Comparison of ENCODE assay signal across 17 mouse cellular contexts in the genomic region with DNA sequence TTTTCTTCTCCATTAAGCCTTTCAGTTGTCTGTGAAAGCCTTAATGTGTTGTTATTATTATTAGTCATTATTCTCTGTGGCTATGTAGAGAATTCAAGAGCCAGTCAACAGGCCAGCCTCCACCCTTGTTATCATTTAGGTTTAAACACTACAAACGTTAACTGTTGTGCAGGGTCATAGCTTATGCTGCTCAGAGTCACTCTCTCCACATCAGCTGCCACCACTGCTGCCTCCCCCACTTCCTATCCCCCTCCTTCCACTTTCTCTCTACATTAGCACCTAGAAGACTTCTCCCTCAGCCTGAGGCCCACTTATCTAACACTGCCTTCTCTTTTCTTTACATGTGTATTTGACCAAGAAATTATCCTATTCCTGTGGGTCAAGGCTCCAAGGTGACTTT.
"Had no signal": no experiment of that assay in that cellular context is flagged by ENCODE, and none has a peak within 500 bp of the region (broad histone marks: within the 10 kb centered on the region; RNA-seq: fewer than 3 reads in every experiment).

No protein-coding gene starts in this region.

- H3K4me1 ChIP-seq: midbrain, embryonic 15.5 days had no signal

- H3K9me3 ChIP-seq: lung, embryonic 15.5 days; midbrain, embryonic 13.5 days; midbrain, embryonic 15.5 days; neural tube, embryonic 13.5 days; neural tube, embryonic 15.5 days had no signal

- H3K27me3 ChIP-seq: lung, embryonic 15.5 days; midbrain, embryonic 13.5 days; midbrain, embryonic 15.5 days; neural tube, embryonic 13.5 days; neural tube, embryonic 15.5 days had no signal

- ATAC-seq: lung, postnatal 0 days; midbrain, embryonic 13.5 days; midbrain, embryonic 15.5 days had no signal

- H3K27ac ChIP-seq: lung, embryonic 15.5 days; macrophage; midbrain, embryonic 13.5 days; midbrain, embryonic 15.5 days; neural tube, embryonic 13.5 days; neural tube, embryonic 15.5 days had no signal

- H3K9ac ChIP-seq: lung, embryonic 15.5 days; midbrain, embryonic 13.5 days; midbrain, embryonic 15.5 days; neural tube, embryonic 13.5 days; neural tube, embryonic 15.5 days had no signal

- H3K4me2 ChIP-seq: lung, embryonic 15.5 days; midbrain, embryonic 11.5 days; midbrain, embryonic 13.5 days; midbrain, embryonic 15.5 days; neural tube, embryonic 13.5 days; neural tube, embryonic 15.5 days had no signal

- H3K36me3 ChIP-seq: lung, embryonic 15.5 days; midbrain, embryonic 15.5 days; neural tube, embryonic 15.5 days had no signal

- H3K4me3 ChIP-seq: lung, embryonic 15.5 days; midbrain, embryonic 13.5 days; midbrain, embryonic 15.5 days; myocyte; neural tube, embryonic 13.5 days; neural tube, embryonic 15.5 days had no signal

- DNase-seq: lung, adult 2 months; lung, postnatal 14 days; lung, postnatal 36 days; retina, postnatal 1 day; right cerebral cortex, adult 18-20 months; thymus, adult 18-20 months; thymus, postnatal 14 days; thymus, postnatal 36 days had no signal
